In genomic region chr16:42835940-42836339, GRCm38 (mm10) we compare ENCODE assay signal across 9 mouse cellular contexts. TPM values are rescaled to one million over a fixed set of nuclear protein-coding genes. Genes with fewer than 3 reads are reported as not detected.
DNase-seq lines count a peak whose midpoint lies in the region; ATAC-seq lines count a peak whose summit lies in the region.
"Had no signal": no experiment of that assay in that cellular context is flagged by ENCODE, and none has a peak within 500 bp of the region (broad histone marks: within the 10 kb centered on the region; RNA-seq: fewer than 3 reads in every experiment).

No protein-coding gene starts in this region.

- no peak overlapping the region for H3K9ac ChIP-seq in hindbrain, embryonic 14.5 days
- no peak overlapping the region for H3K9ac ChIP-seq in hindbrain, embryonic 13.5 days
- H3K9ac ChIP-seq: embryonic facial prominence, embryonic 13.5 days; heart, embryonic 15.5 days had no signal

- no peaks in the 10 kb centered on the region for H3K27me3 ChIP-seq in hindbrain, embryonic 14.5 days (ENCODE audit: control insufficient read depth, insufficient read depth, low read length)
- H3K27me3 ChIP-seq in hindbrain, embryonic 13.5 days = no peaks in the 10 kb centered on the region
- H3K27me3 ChIP-seq in splenic B cell, adult 2 months (ENCODE audit: control insufficient read depth, insufficient read depth, low read length, poor library complexity, severe bottlenecking) = no peaks in the 10 kb centered on the region
- H3K27me3 ChIP-seq: embryonic facial prominence, embryonic 13.5 days; heart, embryonic 15.5 days had no signal

- H3K4me1 ChIP-seq in hindbrain, embryonic 14.5 days (replicated peaks; ENCODE audit: control insufficient read depth, insufficient read depth, low read length) = no peaks in the 10 kb centered on the region
- no peaks in the 10 kb centered on the region for H3K4me1 ChIP-seq in hindbrain, embryonic 13.5 days (replicated peaks)
- H3K4me1 ChIP-seq: embryonic facial prominence, embryonic 13.5 days; heart, embryonic 15.5 days had no signal

- WGBS in hindbrain, embryonic 14.5 days = 70% methylated on average over 5 of the region's 5 CpGs
- 80% methylated on average over 5 of the region's 5 CpGs for WGBS in hindbrain, embryonic 13.5 days

- H3K4me2 ChIP-seq in hindbrain, embryonic 14.5 days (replicated peaks) = no peak overlapping the region
- no peak overlapping the region for H3K4me2 ChIP-seq in hindbrain, embryonic 13.5 days
- H3K4me2 ChIP-seq: embryonic facial prominence, embryonic 13.5 days; heart, embryonic 15.5 days had no signal

- H3K36me3 ChIP-seq in hindbrain, embryonic 14.5 days (replicated peaks; ENCODE audit: control insufficient read depth, insufficient read depth) = no peaks in the 10 kb centered on the region
- H3K36me3 ChIP-seq in hindbrain, embryonic 13.5 days = no peaks in the 10 kb centered on the region
- H3K36me3 ChIP-seq in splenic B cell, adult 2 months (ENCODE audit: control insufficient read depth, insufficient read depth, low read length, poor library complexity, severe bottlenecking) = no peaks in the 10 kb centered on the region
- H3K36me3 ChIP-seq: embryonic facial prominence, embryonic 13.5 days; heart, embryonic 15.5 days had no signal

- no peak overlapping the region for H3K4me3 ChIP-seq in hindbrain, embryonic 14.5 days (replicated peaks; ENCODE audit: low read length)
- no peak overlapping the region for H3K4me3 ChIP-seq in hindbrain, embryonic 13.5 days
- H3K4me3 ChIP-seq: embryonic facial prominence, embryonic 13.5 days; heart, embryonic 15.5 days had no signal

- H3K27ac ChIP-seq in hindbrain, embryonic 14.5 days = no peak overlapping the region
- H3K27ac ChIP-seq in hindbrain, embryonic 13.5 days = no peak overlapping the region
- H3K27ac ChIP-seq: embryonic facial prominence, embryonic 13.5 days; heart, embryonic 15.5 days had no signal

- no peaks in the 10 kb centered on the region for H3K9me3 ChIP-seq in hindbrain, embryonic 14.5 days (ENCODE audit: control insufficient read depth, low read length)
- H3K9me3 ChIP-seq in hindbrain, embryonic 13.5 days = no peaks in the 10 kb centered on the region
- H3K9me3 ChIP-seq: embryonic facial prominence, embryonic 13.5 days; heart, embryonic 15.5 days had no signal

- DNase-seq in hindbrain, embryonic 14.5 days (ENCODE audit: low spot score) = peak; percentile 59
- peak; percentile 23 for DNase-seq in lung, postnatal 25 days (ENCODE audit: low spot score)
- DNase-seq in lung, postnatal 4 days = no peak
- peak; percentile 57 for DNase-seq in adipocyte (ENCODE audit: low spot score)
- peak; percentile 43 for DNase-seq in splenic B cell, adult 2 months (ENCODE audit: low read depth, low spot score)
- no peak for DNase-seq in cerebellum, postnatal 36 days

- no peak for ATAC-seq in hindbrain, embryonic 14.5 days (ENCODE audit: low FRiP score)
- no peak for ATAC-seq in hindbrain, embryonic 13.5 days (ENCODE audit: low FRiP score)

RNA-seq across cellular contexts. Expression of gene Zbtb20, which starts 39.7 kb away (rescaled TPM):
- 49.7 and 52.8 TPM in 2 replicates for polyA plus RNA-seq in hindbrain, embryonic 14.5 days (2014; fragmentation: Nextera tagmentation; extraction: Ambion mirVana)
- polyA plus RNA-seq in hindbrain, embryonic 13.5 days (2015; fragmentation: Nextera tagmentation; extraction: Ambion mirVana) = 61.5 and 65.7 TPM in 2 replicates

Comparison
In these comparisons a context has a peak if more than half of its experiments do, and no peak if none do; other contexts are left out.
1. DNase-seq: peak in hindbrain, embryonic 14.5 days (single experiment), lung, postnatal 25 days (single experiment), adipocyte (single experiment) and splenic B cell, adult 2 months (single experiment); none in lung, postnatal 4 days (0 of 2) and cerebellum, postnatal 36 days (0 of 2).